Mouse (Mus musculus): ENCODE measurements around the gene Gm28539. TPM values are rescaled to one million over a fixed set of nuclear protein-coding genes. Genes with fewer than 3 reads are reported as not detected.

The Gm28539 gene
- total and polyA plus RNA-seq, 3 experiments = 2.9 to 13.9 TPM; not detected in 1

DNA sequence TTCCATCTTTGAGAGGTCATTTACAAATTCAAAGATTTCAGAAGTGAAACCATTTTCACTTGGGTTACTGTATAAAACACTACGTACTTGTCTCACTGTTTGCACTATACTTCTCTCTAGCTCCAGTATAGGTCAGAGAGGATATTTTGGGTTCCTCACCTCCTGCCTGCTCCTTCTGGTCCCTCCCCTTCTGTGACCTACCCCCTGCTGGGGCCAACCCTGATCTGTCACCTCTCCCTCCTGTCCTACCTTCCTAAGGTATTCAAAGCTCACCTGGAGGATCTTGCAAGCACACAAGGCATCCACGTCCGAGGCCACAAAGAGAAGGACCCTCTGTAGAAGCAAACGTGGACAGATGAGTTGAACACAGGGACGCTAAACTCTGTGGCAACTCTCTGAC lies 25.4 kb upstream of the Gm28539 start:
- no peak for TF ChIP-seq NRF1 (IDR thresholded peaks at IDR 0.05; ENCODE audit: insufficient read depth, low read depth, low read length, poor library complexity, severe bottlenecking)
- no peak for TF ChIP-seq MYB (IDR thresholded peaks at IDR 0.05; ENCODE audit: low read depth, low read length)
- TF ChIP-seq UBTF (IDR thresholded peaks at IDR 0.05; ENCODE audit: borderline replicate concordance, insufficient read depth, low read depth, low read length) = no peak
- no peak for TF ChIP-seq MAFK (IDR thresholded peaks at IDR 0.05; ENCODE audit: borderline replicate concordance, low read depth, low read length)
- no peak for TF ChIP-seq CHD1 (IDR thresholded peaks at IDR 0.05; ENCODE audit: low read depth, low read length)
- no peak for TF ChIP-seq CTCF (IDR thresholded peaks at IDR 0.05 in 2 of 3, conservative IDR thresholded peaks at IDR 0.05 in 1 of 3; ENCODE audit: control insufficient read depth in 1 of 3, insufficient read depth in 1 of 3, low read depth in 2 of 3, low read length in 3 of 3, poor library complexity in 1 of 3, severe bottlenecking in 1 of 3)
- TF ChIP-seq BHLHE40 (IDR thresholded peaks at IDR 0.05; ENCODE audit: borderline replicate concordance, low read depth, low read length) = no peak
- no peak for TF ChIP-seq TAL1 (IDR thresholded peaks at IDR 0.05; ENCODE audit: low read length)
- TF ChIP-seq SIN3A (IDR thresholded peaks at IDR 0.05; ENCODE audit: low read length) = no peak
- peaks cover 5 to 8% of the 10 kb centered on the region in 2 experiments for H3K36me3 ChIP-seq (ENCODE audit: control insufficient read depth in 1 of 2, insufficient read depth in 2 of 2, low read length in 2 of 2)
- peak overlapping the region; percentile 59 to 99 for H3K4me3 ChIP-seq (ENCODE audit: control insufficient read depth in 1 of 2, insufficient read depth in 1 of 2, low read depth in 2 of 2, low read length in 2 of 2)
- peak overlapping the region; percentile 80 for H3K9ac ChIP-seq (ENCODE audit: control insufficient read depth, low read depth, low read length, poor library complexity, severe bottlenecking)
- peak overlapping the region; percentile 62 for H3K27ac ChIP-seq (ENCODE audit: control insufficient read depth, low read depth, low read length)
- H3K27me3 ChIP-seq (ENCODE audit: control insufficient read depth in 1 of 2, insufficient read depth in 2 of 2, low read length in 2 of 2) = no peaks in the 10 kb centered on the region
- no peaks in the 10 kb centered on the region for H3K9me3 ChIP-seq (replicated peaks; ENCODE audit: insufficient read depth, low read length)
- H3K4me1 ChIP-seq (ENCODE audit: control insufficient read depth in 1 of 2, insufficient read depth in 2 of 2, low read length in 2 of 2) = peaks cover 0 to 3% of the 10 kb centered on the region in 2 experiments; a peak in 2 of 4 replicates
- DNase-seq (ENCODE audit: low read depth, low spot score) = no peak
- peaks cover 30% of the 10 kb centered on the region for H3K79me2 ChIP-seq (ENCODE audit: control insufficient read depth, insufficient read depth, low read length, poor library complexity)

DNA sequence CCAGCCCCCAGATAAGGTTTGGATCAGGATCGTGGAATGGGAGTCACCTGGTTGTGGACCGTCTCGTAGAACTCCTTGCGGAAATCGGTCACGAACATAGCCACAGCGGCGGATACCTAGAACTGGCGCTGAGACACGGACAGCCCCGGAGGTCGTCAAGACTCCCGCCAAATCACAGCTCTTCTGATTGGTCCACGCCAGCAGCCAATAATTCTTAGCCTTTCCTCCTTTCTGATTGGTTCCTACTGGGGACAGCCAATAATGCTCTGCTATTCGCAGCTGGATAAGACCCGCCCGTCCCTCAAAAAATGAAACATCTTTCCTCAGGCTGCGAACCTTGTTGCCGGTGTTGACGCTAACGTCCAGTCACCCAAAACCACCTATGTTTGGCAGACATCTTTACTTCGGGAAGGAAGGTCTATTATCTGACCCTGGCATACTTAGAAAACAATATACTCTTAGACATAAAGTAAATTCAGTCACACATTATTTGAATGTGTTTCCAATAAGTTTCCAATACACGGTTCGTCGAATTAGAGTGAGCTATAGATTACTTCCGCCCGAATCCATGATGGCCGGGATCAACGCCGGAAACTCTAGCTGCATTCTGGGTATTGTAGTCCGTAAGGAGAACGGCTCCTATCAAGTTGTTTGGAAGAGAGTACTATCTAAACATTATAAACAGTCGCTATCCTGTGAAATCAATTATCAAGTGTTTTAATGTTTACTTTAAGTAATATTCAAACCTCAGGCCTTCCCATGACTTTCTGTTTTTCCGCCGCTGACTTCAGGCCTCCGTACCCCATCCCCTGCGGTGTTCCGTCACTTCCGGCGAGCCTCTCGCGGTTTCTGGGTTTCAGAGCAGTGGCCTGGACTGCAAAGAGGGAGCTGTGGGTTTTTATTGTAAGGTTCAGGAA lies 24.7 kb upstream of the Gm28539 start, which contains the start of the genes Ufd1 and Cdc45:
Gene Ufd1 (plus strand): TSS at position 312 of the 917 bp plus-strand sequence.
Gene Cdc45 (minus strand): TSS at position 520 of the 917 bp plus-strand sequence.
- Histone ChIP-seq H3K9me3 (replicated peaks; ENCODE audit: insufficient read depth, low read length) (no peaks in the 10 kb centered on the region), H3K27ac (ENCODE audit: control insufficient read depth, low read depth, low read length) (peak within 1 kb of the TSS; percentile 91), H3K36me3 (ENCODE audit: control insufficient read depth in 1 of 2, insufficient read depth in 2 of 2, low read length in 2 of 2) (peaks cover 5% of the 10 kb centered on the region in 2 experiments), H3K4me1 (ENCODE audit: control insufficient read depth in 1 of 2, insufficient read depth in 2 of 2, low read length in 2 of 2) (peaks cover 0 to 3% of the 10 kb centered on the region in 2 experiments; a peak in 2 of 4 replicates), H3K4me3 (ENCODE audit: control insufficient read depth in 1 of 2, insufficient read depth in 1 of 2, low read depth in 2 of 2, low read length in 2 of 2) (peak within 1 kb of the TSS; percentile 80 to 99), H3K9ac (ENCODE audit: control insufficient read depth, low read depth, low read length, poor library complexity, severe bottlenecking) (peak within 1 kb of the TSS; percentile 96), H3K79me2 (ENCODE audit: control insufficient read depth, insufficient read depth, low read length, poor library complexity) (peaks cover 30% of the 10 kb centered on the region), H3K27me3 (ENCODE audit: control insufficient read depth in 1 of 2, insufficient read depth in 2 of 2, low read length in 2 of 2) (no peaks in the 10 kb centered on the region)
- peak; percentile 98 for DNase-seq (ENCODE audit: low read depth, low spot score)
- TF ChIP-seq EP300 (IDR thresholded peaks at IDR 0.05; ENCODE audit: low read depth in 1 of 2, low read length in 2 of 2) (no peak), UBTF (IDR thresholded peaks at IDR 0.05; ENCODE audit: borderline replicate concordance, insufficient read depth, low read depth, low read length) (no peak), TAL1 (IDR thresholded peaks at IDR 0.05; ENCODE audit: low read length) (no peak), ELF1 (IDR thresholded peaks at IDR 0.05; ENCODE audit: low read depth, low read length) (peak; percentile 98), SIN3A (IDR thresholded peaks at IDR 0.05; ENCODE audit: low read length) (peak; percentile 95), POLR2A (IDR thresholded peaks at IDR 0.05; ENCODE audit: control insufficient read depth in 1 of 2, insufficient read depth in 1 of 2, low read depth in 1 of 2, low read length in 2 of 2, poor library complexity in 1 of 2) (peak; percentile 81 to 96), JUND (IDR thresholded peaks at IDR 0.05; ENCODE audit: low read depth, low read length) (no peak), CTCF (IDR thresholded peaks at IDR 0.05 in 2 of 3, conservative IDR thresholded peaks at IDR 0.05 in 1 of 3; ENCODE audit: control insufficient read depth in 1 of 3, insufficient read depth in 1 of 3, low read depth in 2 of 3, low read length in 3 of 3, poor library complexity in 1 of 3, severe bottlenecking in 1 of 3) (no peak), RAD21 (IDR thresholded peaks at IDR 0.05; ENCODE audit: low read depth, low read length) (no peak), ZMIZ1 (IDR thresholded peaks at IDR 0.05; ENCODE audit: low read depth, low read length) (peak; percentile 81), POLR2AphosphoS5 (IDR thresholded peaks at IDR 0.05; ENCODE audit: borderline replicate concordance, low read depth, low read length) (0 out of 2 replicates have a peak, but pooled peaks have one; percentile 87), NRF1 (IDR thresholded peaks at IDR 0.05; ENCODE audit: insufficient read depth, low read depth, low read length, poor library complexity, severe bottlenecking) (peak; percentile 49; the same call in 1 of the 2 replicates), MAZ (IDR thresholded peaks at IDR 0.05; ENCODE audit: low read depth, low read length) (peak; percentile 71), CHD2 (IDR thresholded peaks at IDR 0.05; ENCODE audit: low read length) (peak; percentile 95), KAT2A (conservative IDR thresholded peaks at IDR 0.05; ENCODE audit: low read depth, low read length) (peak; percentile 98), E2F4 (IDR thresholded peaks at IDR 0.05; ENCODE audit: borderline replicate concordance, low read depth, low read length) (peak; percentile 83), RCOR1 (IDR thresholded peaks at IDR 0.05; ENCODE audit: low read depth, low read length) (peak; percentile 49), TCF12 (IDR thresholded peaks at IDR 0.05; ENCODE audit: low read depth, low read length) (no peak), MAX (IDR thresholded peaks at IDR 0.05; ENCODE audit: low read length) (peak; percentile 21), MYC (IDR thresholded peaks at IDR 0.05; ENCODE audit: low read depth, low read length) (0 out of 2 replicates have a peak, but pooled peaks have one; percentile 34), CHD1 (IDR thresholded peaks at IDR 0.05; ENCODE audit: low read depth, low read length) (no peak), ZKSCAN1 (IDR thresholded peaks at IDR 0.05; ENCODE audit: low read depth, low read length) (no peak), HCFC1 (IDR thresholded peaks at IDR 0.05; ENCODE audit: low read depth, low read length) (peak; percentile 96), USF1 (IDR thresholded peaks at IDR 0.05; ENCODE audit: low read depth, low read length) (no peak)
